Mouse (Mus musculus) C2C12 (cell line): Measurements from ENCODE around the gene Lin52. TPM values are rescaled to one million over a fixed set of nuclear protein-coding genes. Genes with fewer than 3 reads are reported as not detected.
"Not testable (repeated sequence)": the region's sequence is repeated elsewhere in the genome, so short reads cannot be mapped to it uniquely, and the experiment has no call there.

Experiments used
- H3K27me3 ChIP-seq: one replicate; pipeline ENCODE4 v1.6.1; 2011; ENCODE audit not compliant: control insufficient read depth, insufficient read depth, insufficient read length
- H3K36me3 ChIP-seq: one replicate; pipeline ENCODE4 v1.6.1; 2011; ENCODE audit not compliant: control insufficient read depth, insufficient read depth
- H3K4me3 ChIP-seq: one replicate; pipeline ENCODE4 v1.5.1; 2011; ENCODE audit warnings: mild to moderate bottlenecking, control low read depth; ENCODE audit not compliant: poor library complexity, insufficient read depth, severe bottlenecking
- H3K79me2 ChIP-seq: one replicate; pipeline ENCODE4 v1.6.1; 2011; ENCODE audit not compliant: control insufficient read depth, insufficient read depth
- H3K79me3 ChIP-seq: one replicate; pipeline ENCODE4 v1.6.1; 2011; ENCODE audit warnings: low read depth, control low read depth
- H3ac ChIP-seq: one replicate; pipeline ENCODE3; 2011; ENCODE audit warnings: low read depth; ENCODE audit not compliant: control insufficient read depth, insufficient read length
- CEBPB ChIP-seq: IDR thresholded peaks from one replicate; pipeline ENCODE4 v1.6.1; 2011; ENCODE audit warnings: low read depth, mild to moderate bottlenecking, control low read depth, moderate library complexity
- CTCF ChIP-seq: IDR thresholded peaks from one replicate; pipeline ENCODE4 v1.5.1; 2011; ENCODE audit not compliant: control insufficient read depth, insufficient read depth, insufficient read length
- FOSL1 ChIP-seq: IDR thresholded peaks from one replicate; pipeline ENCODE4 v1.8.0; 2011; ENCODE audit warnings: mild to moderate bottlenecking, low read length; ENCODE audit not compliant: poor library complexity, insufficient read depth, severe bottlenecking
- MAX ChIP-seq: IDR thresholded peaks from one replicate; pipeline ENCODE4 v1.6.1; 2011; ENCODE audit warnings: mild to moderate bottlenecking, control low read depth
- MYOD1 ChIP-seq: IDR thresholded peaks from one replicate; pipeline ENCODE4 v1.6.1; 2011; ENCODE audit warnings: low read depth; ENCODE audit not compliant: control insufficient read depth, insufficient read length
- MYOG ChIP-seq: IDR thresholded peaks from one replicate; pipeline ENCODE4 v1.6.1; 2011; ENCODE audit not compliant: control insufficient read depth, insufficient read length; ENCODE audit errors: extremely low read depth
- USF1 ChIP-seq: IDR thresholded peaks from one replicate; pipeline ENCODE4 v1.6.1; 2011; ENCODE audit warnings: low read depth, mild to moderate bottlenecking, control low read depth, moderate library complexity
- polyA plus RNA-seq: library from polyadenylated mRNA; unstranded; fragments of >200 nt; fragmentation: generic; extraction: Trizol; gene quantifications from one replicate; pipeline ENCODE4 v1.2.1, GENCODE M21; 2012; ENCODE audit warnings: missing spikeins

Gene Lin52
- polyA plus RNA-seq, 1 experiment, result 2.8 TPM

DNA sequence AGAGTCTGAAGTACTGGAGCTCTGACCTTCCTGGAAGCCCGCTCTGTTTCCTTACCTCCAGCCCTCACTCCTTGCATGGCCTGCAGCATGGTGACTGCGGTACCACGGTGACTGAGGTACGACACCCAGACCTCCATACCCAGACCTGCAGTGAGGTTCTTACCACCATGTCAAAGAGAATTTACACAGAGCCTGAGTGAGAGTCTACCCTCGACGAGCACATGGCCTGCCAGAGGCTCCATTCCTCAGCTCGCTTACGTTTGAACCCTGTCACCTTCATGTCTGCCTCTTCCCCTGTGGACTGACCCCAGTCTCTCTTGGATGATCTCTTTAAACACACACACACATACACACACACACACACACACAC is 81.6 kb downstream of the Lin52 start:
- TF ChIP-seq CTCF, result no peak
- TF ChIP-seq CEBPB, result no peak
- no peak for TF ChIP-seq MYOD1
- no peak for TF ChIP-seq MYOG
- TF ChIP-seq FOSL1, result no peak
- TF ChIP-seq USF1, result no peak
- TF ChIP-seq MAX, result no peak
- H3K79me3 ChIP-seq, result no peaks in the 10 kb centered on the region
- H3ac ChIP-seq, result no peak overlapping the region
- no peak overlapping the region for H3K4me3 ChIP-seq
- no peaks in the 10 kb centered on the region for H3K27me3 ChIP-seq
- H3K36me3 ChIP-seq, result peaks cover 5% of the 10 kb centered on the region
- no peaks in the 10 kb centered on the region for H3K79me2 ChIP-seq

DNA sequence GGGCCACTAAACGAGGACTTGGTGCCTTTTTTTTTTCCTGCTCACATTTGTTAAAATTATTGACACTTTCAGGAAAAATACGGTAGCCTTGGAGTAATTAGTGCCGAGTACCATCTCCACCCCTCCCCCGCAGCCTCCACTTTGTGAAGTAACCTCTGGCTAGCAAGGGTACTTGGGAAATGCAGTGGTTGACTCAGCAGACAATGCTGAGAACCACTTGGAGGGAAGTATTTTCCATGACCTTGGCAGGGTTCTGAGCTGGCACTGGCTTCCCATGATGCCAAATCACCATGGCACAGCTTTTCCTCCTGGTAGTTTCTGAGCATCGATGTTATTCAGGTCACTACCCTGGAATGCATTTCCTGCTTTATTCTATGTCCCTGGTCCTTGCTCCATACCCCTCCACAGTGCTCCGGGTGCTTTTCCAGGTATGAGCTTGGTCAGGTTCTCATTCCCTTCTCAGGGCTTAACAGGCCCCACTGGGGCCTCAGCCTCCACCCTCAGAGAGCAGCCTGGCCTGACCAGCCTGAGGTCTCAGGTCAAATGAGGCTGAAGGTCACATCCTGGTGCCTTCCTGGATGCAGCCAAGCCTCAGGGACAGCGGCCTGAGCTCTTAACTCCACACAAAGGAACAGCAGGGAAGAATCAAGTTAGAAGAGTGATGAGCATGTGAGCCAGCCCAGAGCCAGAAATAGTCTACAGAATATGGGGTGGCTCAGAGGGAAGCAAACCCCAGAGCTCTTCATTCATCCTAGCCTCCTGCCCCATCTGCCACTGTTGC is 82.7 kb downstream of the Lin52 start:
- Histone ChIP-seq H3K79me3 (no peaks in the 10 kb centered on the region), H3K36me3 (peaks cover 5% of the 10 kb centered on the region), H3K27me3 (no peaks in the 10 kb centered on the region), H3K79me2 (no peaks in the 10 kb centered on the region), H3K4me3 (no peak overlapping the region), H3ac (no peak overlapping the region)
- TF ChIP-seq MYOD1 (no peak), CEBPB (no peak), MAX (no peak), USF1 (no peak), FOSL1 (no peak), CTCF (no peak), MYOG (no peak)

DNA sequence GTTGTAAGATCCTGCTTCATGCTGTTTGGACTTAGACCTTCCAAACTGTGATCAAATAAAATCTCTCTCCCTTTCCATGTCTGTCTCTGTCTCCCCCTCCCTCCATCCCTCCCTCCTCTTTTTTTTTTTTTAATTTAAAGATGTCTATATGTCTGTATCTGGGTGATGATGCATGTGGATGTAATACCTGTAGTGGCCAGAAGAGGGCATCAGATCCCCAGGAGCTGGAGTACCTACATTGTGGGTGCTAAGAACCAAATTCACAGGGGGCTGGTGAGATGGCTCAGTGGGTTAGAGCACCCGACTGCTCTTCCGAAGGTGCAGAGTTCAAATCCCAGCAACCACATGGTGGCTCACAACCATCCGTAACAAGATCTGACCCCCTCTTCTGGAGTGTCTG is 88.3 kb downstream of the Lin52 start:
- H3K36me3 ChIP-seq, H3ac ChIP-seq, H3K79me2 ChIP-seq, H3K27me3 ChIP-seq, H3K4me3 ChIP-seq, H3K79me3 ChIP-seq: not testable (repeated sequence)

DNA sequence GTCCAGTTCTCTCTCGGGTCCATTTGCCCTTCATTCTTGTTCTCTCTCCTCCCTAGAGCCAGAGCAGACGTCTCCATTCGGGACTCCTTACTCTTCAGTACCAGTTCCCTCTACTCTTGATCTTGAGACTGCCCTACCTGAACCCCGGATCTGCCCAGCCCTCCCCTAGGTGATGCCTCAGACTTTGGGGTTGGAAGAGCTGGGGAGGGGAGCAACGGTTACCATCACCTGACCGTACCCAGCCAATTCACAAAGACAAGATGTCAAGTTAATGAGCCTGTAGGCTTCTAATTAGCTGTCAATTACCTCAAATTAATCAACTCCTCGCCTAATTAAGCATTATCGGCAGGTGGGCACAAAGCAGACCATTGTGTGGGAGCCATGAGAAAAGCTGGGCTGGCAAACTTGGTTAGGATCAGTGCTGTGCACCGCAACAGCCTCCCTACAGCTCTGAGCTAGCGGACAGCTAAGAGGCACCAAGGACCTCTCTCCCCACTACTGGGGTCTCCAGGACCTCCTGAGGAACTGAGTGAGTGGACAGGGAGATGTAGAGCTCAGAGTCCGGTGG is 90.3 kb downstream of the Lin52 start:
- no peaks in the 10 kb centered on the region for H3K79me2 ChIP-seq
- no peak for TF ChIP-seq MYOG
- no peak for TF ChIP-seq MAX
- TF ChIP-seq CEBPB, result no peak
- TF ChIP-seq MYOD1, result no peak
- TF ChIP-seq CTCF, result no peak
- TF ChIP-seq USF1, result no peak
- no peak for TF ChIP-seq FOSL1
- H3K36me3 ChIP-seq, result no peaks in the 10 kb centered on the region
- H3ac ChIP-seq, result no peak overlapping the region
- no peaks in the 10 kb centered on the region for H3K79me3 ChIP-seq
- no peak overlapping the region for H3K4me3 ChIP-seq
- H3K27me3 ChIP-seq, result no peaks in the 10 kb centered on the region

- Histone ChIP-seq H3K27me3 (peaks cover 4% of the 10 kb centered on the region), H3K79me3 (no peaks in the 10 kb centered on the region), H3ac (no peak overlapping the region), H3K79me2 (no peaks in the 10 kb centered on the region), H3K4me3 (no peak overlapping the region), H3K36me3 (no peaks in the 10 kb centered on the region)
- no peak for TF ChIP-seq MAX
- TF ChIP-seq CTCF, result peak; percentile 80
- TF ChIP-seq MYOG, result no peak
- no peak for TF ChIP-seq CEBPB
- no peak for TF ChIP-seq FOSL1
Observed at GRCm38 (mm10) chr12:84546028-84546427, 94.8 kb downstream of the Lin52 start.

DNA sequence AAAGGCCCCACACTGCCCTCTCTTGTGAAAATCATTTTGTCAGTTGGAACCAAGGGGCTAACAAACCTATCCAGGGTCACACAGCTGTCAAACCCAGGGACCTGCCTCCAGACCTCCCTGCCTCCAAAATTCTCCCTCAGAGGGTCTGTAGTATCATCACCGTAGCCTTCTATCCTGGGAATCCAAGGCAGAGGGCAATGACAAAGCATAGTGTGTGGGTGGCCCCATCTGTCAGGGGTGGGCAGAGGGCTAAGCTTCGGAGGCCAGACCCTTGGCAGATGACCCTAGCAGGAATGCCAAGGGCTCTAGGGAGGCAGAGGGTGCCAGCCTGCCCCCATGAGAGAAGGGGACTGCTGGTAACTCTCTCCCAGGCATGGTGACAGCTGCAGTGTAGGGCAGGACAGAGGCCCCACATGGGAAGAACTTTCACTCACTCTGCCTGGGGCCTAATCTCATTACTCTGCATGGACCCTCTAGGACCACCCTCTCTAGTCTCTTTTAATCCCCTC is 95.4 kb downstream of the Lin52 start:
- Histone ChIP-seq H3K4me3 (no peak overlapping the region), H3K79me3 (no peaks in the 10 kb centered on the region), H3K79me2 (no peaks in the 10 kb centered on the region), H3K27me3 (peaks cover 4% of the 10 kb centered on the region), H3ac (no peak overlapping the region), H3K36me3 (no peaks in the 10 kb centered on the region)
- TF ChIP-seq MYOD1 (no peak), MAX (no peak), MYOG (no peak), FOSL1 (no peak), CTCF (no peak), CEBPB (no peak), USF1 (no peak)
